Mouse (Mus musculus) inflammation-experienced regulatory T-cells, adult 16 weeks (primary cell): ENCODE data around the gene Otud6a. TPM values are rescaled to one million over a fixed set of nuclear protein-coding genes. Genes with fewer than 3 reads are reported as not detected.

Source experiments
- polyA plus RNA-seq: library from polyadenylated mRNA; unstranded; fragments of 100-300 nt; shearing (Covaris generic); gene quantifications from one replicate; pipeline ENCODE4 v1.2.1, GENCODE M21; 2017

Otud6a gene
- polyA plus RNA-seq = not detected

GRCm38 (mm10) chrX:100428693-100429092 lies at the start of gene Otud6a:
Otud6a (plus strand) TSS chrX:100429013.

GRCm38 (mm10) chrX:100442617-100443016 lies 13.8 kb downstream of the Otud6a start, which contains the start of gene Awat2:
Awat2 (minus strand) TSS chrX:100442717.

Other genes starting within 250 kb of the Otud6a start
- gene Awat2, start 13.7 kb downstream of the Otud6a start, polyA plus RNA-seq = 0.35 TPM
- gene Igbp1, start 65.3 kb downstream of the Otud6a start, polyA plus RNA-seq = 40.1 TPM
- gene Dgat2l6, start 95.8 kb downstream of the Otud6a start, polyA plus RNA-seq = not detected
- not detected for gene Awat1, start 143.2 kb downstream of the Otud6a start, polyA plus RNA-seq
- gene P2ry4, start 165.9 kb downstream of the Otud6a start, polyA plus RNA-seq = not detected
- not detected for gene Arr3, start 176.5 kb downstream of the Otud6a start, polyA plus RNA-seq
- 3.0 TPM for gene Kif4, start 196.7 kb downstream of the Otud6a start, polyA plus RNA-seq
- gene Pdzd11, start 197.6 kb downstream of the Otud6a start, polyA plus RNA-seq = 49.1 TPM